Mouse (Mus musculus): ENCODE data around the gene Cox8c. TPM values are rescaled to one million over a fixed set of nuclear protein-coding genes. Genes with fewer than 3 reads are reported as not detected.

Cox8c gene
- not detected for total RNA-seq (2021)
- long read RNA-seq, experiment 1: 0 reads
- long read RNA-seq, experiment 2: 0 reads

- intact Hi-C loops (cut with DNase I): no loop called here
- DNase-seq (ENCODE audit: low spot score in 2 of 2): no peak
Observed at GRCm38 (mm10) chr12:102899091-102899490, at the start of gene Cox8c. Cox8c (plus strand) TSS chr12:102899316.

GRCm38 (mm10) chr12:102860806-102861205, 38.3 kb upstream of the Cox8c start:
- intact Hi-C loops (cut with DNase I): no loop called here
- DNase-seq (ENCODE audit: low spot score in 2 of 2): no peak

GRCm38 (mm10) chr12:102869802-102870201, 29.3 kb upstream of the Cox8c start:
- intact Hi-C loops (cut with DNase I): no loop called here
- DNase-seq (ENCODE audit: low spot score in 2 of 2): no peak

- intact Hi-C loops (cut with DNase I): no loop called here
- no peak for DNase-seq (ENCODE audit: low spot score in 2 of 2)
Observed at GRCm38 (mm10) chr12:102870527-102870926, 28.6 kb upstream of the Cox8c start.

GRCm38 (mm10) chr12:102877301-102878030, 21.6 kb upstream of the Cox8c start:
- intact Hi-C loops (cut with DNase I): no loop called here
- peak; percentile 38 to 44 for DNase-seq (ENCODE audit: low spot score in 2 of 2)

- DNase-seq (ENCODE audit: low spot score in 2 of 2): peak; percentile 95 to 96
- intact Hi-C loops (cut with DNase I): no loop called here
Observed at GRCm38 (mm10) chr12:102878031-102878823, 20.9 kb upstream of the Cox8c start, which contains the start of gene Btbd7. Btbd7 (minus strand) TSS chr12:102878471.

GRCm38 (mm10) chr12:102878901-102879300, 20.2 kb upstream of the Cox8c start:
- intact Hi-C loops (cut with DNase I): no loop called here
- DNase-seq (ENCODE audit: low spot score in 2 of 2): peak; percentile 7 to 19

GRCm38 (mm10) chr12:102885735-102886134, 13.4 kb upstream of the Cox8c start:
- DNase-seq (ENCODE audit: low spot score in 2 of 2): peak; percentile 63 to 68
- intact Hi-C loops (cut with DNase I): loop anchor here (2.0 to 5.0 kb wide), 2 partner anchors 62 to 179 kb away; partner anchors contain the start of gene Unc79

GRCm38 (mm10) chr12:102887366-102887765, 11.8 kb upstream of the Cox8c start:
- intact Hi-C loops (cut with DNase I): loop anchor here (5.0 kb wide), 1 partner anchor 60 kb away; the partner anchor contains the start of gene Unc79
- no peak for DNase-seq (ENCODE audit: low spot score in 2 of 2)

- intact Hi-C loops (cut with DNase I): loop anchor here (5.0 kb wide), 1 partner anchor 59 kb away; the partner anchor contains the start of gene Unc79
- DNase-seq (ENCODE audit: low spot score in 2 of 2): no peak
Observed at GRCm38 (mm10) chr12:102888568-102888967, 10.5 kb upstream of the Cox8c start.

GRCm38 (mm10) chr12:102908191-102908590, 9.1 kb downstream of the Cox8c start:
- intact Hi-C loops (cut with DNase I): no loop called here
- DNase-seq (ENCODE audit: low spot score in 2 of 2): no peak

GRCm38 (mm10) chr12:102916073-102916472, 17.0 kb downstream of the Cox8c start:
- intact Hi-C loops (cut with DNase I): no loop called here
- no peak for DNase-seq (ENCODE audit: low spot score in 2 of 2)

GRCm38 (mm10) chr12:102929764-102930163, 30.6 kb downstream of the Cox8c start:
- DNase-seq (ENCODE audit: low spot score in 2 of 2): no peak
- intact Hi-C loops (cut with DNase I): no loop called here

GRCm38 (mm10) chr12:102930335-102930734, 31.2 kb downstream of the Cox8c start:
- intact Hi-C loops (cut with DNase I): no loop called here
- no peak for DNase-seq (ENCODE audit: low spot score in 2 of 2)

GRCm38 (mm10) chr12:102930789-102931188, 31.7 kb downstream of the Cox8c start:
- DNase-seq (ENCODE audit: low spot score in 2 of 2): no peak
- intact Hi-C loops (cut with DNase I): no loop called here

GRCm38 (mm10) chr12:102935892-102936291, 36.8 kb downstream of the Cox8c start:
- intact Hi-C loops (cut with DNase I): no loop called here
- no peak for DNase-seq (ENCODE audit: low spot score in 2 of 2)

- DNase-seq (ENCODE audit: low spot score in 2 of 2): no peak
- intact Hi-C loops (cut with DNase I): loop anchor here (5.0 kb wide), 2 partner anchors 58 to 117 kb away; no protein-coding TSS in a partner anchor
Observed at GRCm38 (mm10) chr12:102945571-102945970, 46.5 kb downstream of the Cox8c start.

- no peak for DNase-seq (ENCODE audit: low spot score in 2 of 2)
- intact Hi-C loops (cut with DNase I): loop anchor here (5.0 kb wide), 2 partner anchors 61 to 114 kb away; no protein-coding TSS in a partner anchor
Observed at GRCm38 (mm10) chr12:102947826-102948225, 48.7 kb downstream of the Cox8c start.

- DNase-seq (ENCODE audit: low spot score in 2 of 2): peak; percentile 87 to 93
- intact Hi-C loops (cut with DNase I): loop anchor here (5.0 kb wide), 2 partner anchors 62 to 113 kb away; no protein-coding TSS in a partner anchor
Observed at GRCm38 (mm10) chr12:102948778-102949394, 49.8 kb downstream of the Cox8c start, which contains the start of gene Unc79. Unc79 (plus strand) TSS chr12:102948859.
